Mouse (Mus musculus) CH12.LX (cell line): ENCODE results near the gene Zmynd10.

Experiments
- CTCF ChIP-seq, 2 experiments: IDR thresholded peaks in 1 of 2; conservative IDR thresholded peaks in 1 of 2; 2 replicates each; pipeline ENCODE4 v1.5.1; 2011 to 2012; ENCODE audit warnings: low read depth in 2 of 2, low read length in 2 of 2, improper control_type of control experiment in 1 of 2, inconsistent platforms in 1 of 2, mild to moderate bottlenecking in 1 of 2, moderate library complexity in 1 of 2
- E2F4 ChIP-seq: IDR thresholded peaks from 2 replicates; pipeline ENCODE4 v1.6.1; 2011; ENCODE audit warnings: low read depth, low read length, improper control_type of control experiment; ENCODE audit not compliant: insufficient replicate concordance
- JUN ChIP-seq: IDR thresholded peaks from 2 replicates; pipeline ENCODE4 v1.6.1; 2011; ENCODE audit warnings: low read depth, mild to moderate bottlenecking, low read length, improper control_type of control experiment, moderate library complexity; ENCODE audit not compliant: insufficient read depth
- JUND ChIP-seq: conservative IDR thresholded peaks from 2 replicates; pipeline ENCODE4 v1.6.1; 2011; ENCODE audit warnings: low read depth, low read length, improper control_type of control experiment
- MAX ChIP-seq: IDR thresholded peaks from 2 replicates; pipeline ENCODE4 v1.6.1; 2011; ENCODE audit warnings: low read length, improper control_type of control experiment
- POLR2A ChIP-seq: IDR thresholded peaks from 2 replicates; pipeline ENCODE4 v1.6.1; 2011; ENCODE audit warnings: low read depth, mild to moderate bottlenecking, improper control_type of control experiment, low read length
- RAD21 ChIP-seq: IDR thresholded peaks from 2 replicates; pipeline ENCODE4 v1.6.1; 2011; ENCODE audit warnings: low read depth, mild to moderate bottlenecking, low read length, improper control_type of control experiment, moderate library complexity
- ZC3H11A ChIP-seq: IDR thresholded peaks from 2 replicates; pipeline ENCODE4 v1.6.1; 2012; ENCODE audit warnings: low read depth, mild to moderate bottlenecking, inconsistent platforms, low read length, improper control_type of control experiment
- ZNF384 ChIP-seq: IDR thresholded peaks from 2 replicates; pipeline ENCODE4 v1.6.1; 2012; ENCODE audit warnings: low read depth, low read length, improper control_type of control experiment, inconsistent platforms

- no peak for TF ChIP-seq ZC3H11A
- no peak for TF ChIP-seq POLR2A
- TF ChIP-seq RAD21: no peak
- TF ChIP-seq CTCF (conservative IDR thresholded peaks at IDR 0.05 in 1 of 2, IDR thresholded peaks at IDR 0.05 in 1 of 2; ENCODE audit: low read depth in 2 of 2, low read length in 2 of 2): no peak
- TF ChIP-seq JUN: no peak
- no peak for TF ChIP-seq JUND
- TF ChIP-seq ZNF384: no peak
- TF ChIP-seq E2F4: no peak
- TF ChIP-seq MAX: no peak
Observed at GRCm38 (mm10) chr9:107550491-107551116, 3.5 kb downstream of the Zmynd10 start.
